Mouse (Mus musculus) gastrocnemius, postnatal 10 days (tissue): ENCODE data around the gene St6gal2. TPM values are rescaled to one million over a fixed set of nuclear protein-coding genes. Genes with fewer than 3 reads are reported as not detected.

Experiments used
- DNase-seq: peaks from one replicate; pipeline ENCODE4 v3.0.0; 2021; ENCODE audit warnings: mixed read lengths
- long read RNA-seq, 2 experiments: library from polyadenylated mRNA; stranded (forward); transcript quantifications; one replicate each; pipeline ENCODE4 v2.0.0; 2021
- total RNA-seq, 2 experiments: library from RNA; stranded (reverse); gene quantifications; 2 replicates each; pipeline ENCODE4 v1.2.3; 2021

Gene St6gal2
- under 1 TPM; 0.05 to 0.45 TPM for total RNA-seq
- long read RNA-seq, experiment 1 = 0 reads
- long read RNA-seq, experiment 2, partial matches to known transcripts = 0 of 1 reads
- long read RNA-seq, experiment 2, other reads (novel, unspliced or antisense) = 1 of 1 reads

DNA sequence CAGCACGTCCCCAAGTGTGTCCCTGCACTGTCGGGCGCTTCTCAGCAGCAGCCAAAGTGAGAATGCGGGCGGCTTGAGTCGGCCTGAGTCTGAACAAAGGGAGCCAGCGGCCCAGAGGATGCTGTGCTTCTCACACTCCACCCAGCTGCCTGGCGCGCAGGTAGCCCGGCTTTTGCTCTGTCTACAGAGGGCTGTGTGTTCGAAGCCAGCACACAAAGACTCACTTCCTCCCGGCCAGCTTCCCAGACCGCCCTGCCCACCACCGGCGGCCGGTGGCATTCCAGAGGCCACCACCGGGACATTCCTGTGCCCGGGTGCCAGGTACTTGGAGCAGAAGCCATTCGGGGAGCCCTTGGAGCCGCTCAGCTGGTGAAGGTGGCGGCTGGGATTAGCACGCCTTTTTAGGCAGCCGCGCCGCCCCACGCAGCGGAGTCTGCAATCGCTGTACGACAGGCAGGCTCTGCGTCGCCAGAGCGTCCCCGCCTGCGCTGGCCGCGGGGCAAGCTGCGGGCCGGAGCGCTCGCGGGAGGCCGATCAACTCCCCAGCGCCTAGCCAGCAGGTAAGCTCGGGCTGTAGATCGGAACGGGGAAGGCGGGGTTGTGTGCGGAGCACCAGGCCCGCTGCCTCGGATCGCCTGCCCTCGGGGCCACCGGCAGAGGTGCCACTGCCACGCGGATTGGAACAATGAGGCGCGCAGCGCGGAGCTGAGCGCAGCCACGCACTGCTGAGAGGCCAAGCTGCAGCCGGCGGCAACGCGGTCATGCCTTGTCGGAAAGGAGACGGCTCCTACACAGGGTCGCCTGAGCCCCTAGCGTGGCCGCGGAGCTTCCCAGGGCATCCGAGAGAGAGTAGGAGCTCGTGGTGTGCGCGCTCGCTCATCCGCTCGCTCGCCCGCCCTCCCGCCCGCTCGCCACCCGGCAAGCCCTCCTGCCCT, at the start of gene St6gal2:
TSS of gene St6gal2 (plus strand) at position 133 of the 935 bp plus-strand sequence.
- DNase-seq = no peak

DNA sequence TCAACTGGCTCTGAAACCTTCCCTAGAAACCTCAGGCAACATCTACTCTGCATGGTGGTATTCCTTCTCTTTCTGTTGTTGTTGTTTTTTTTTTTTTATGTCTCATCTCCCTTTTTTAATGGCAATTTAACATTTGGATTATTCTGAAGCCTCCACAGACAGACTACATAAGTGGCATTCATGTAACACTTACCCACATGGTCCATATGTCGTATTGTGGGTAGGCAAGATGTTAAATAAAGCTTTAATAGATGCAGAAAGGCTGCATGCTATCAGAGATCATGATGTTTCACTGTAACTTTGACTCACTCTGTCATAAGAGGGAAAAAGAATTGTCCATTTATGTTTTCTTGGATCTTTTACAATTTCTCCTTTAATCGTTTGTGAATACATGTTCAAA, 39.1 kb upstream of the St6gal2 start:
- DNase-seq = no peak

- no peak for DNase-seq
Observed at GRCm38 (mm10) chr17:55416519-55416918, 28.7 kb upstream of the St6gal2 start.

DNA sequence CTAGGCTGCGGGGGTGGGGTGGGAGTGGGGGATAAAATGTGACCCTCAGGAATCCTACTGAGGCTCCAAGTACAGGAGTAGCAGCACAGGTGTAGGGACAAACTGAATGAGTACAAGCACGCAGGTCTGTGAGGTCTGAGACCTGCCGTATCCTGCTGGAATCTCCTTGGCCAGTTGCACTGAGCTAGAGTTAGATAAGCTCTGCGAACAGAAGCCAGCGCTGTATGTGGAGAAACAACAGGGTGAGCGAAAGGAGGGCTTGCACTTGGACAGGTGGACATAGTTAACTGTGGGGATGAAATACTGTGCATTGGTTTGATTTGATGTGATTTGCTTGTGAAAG, 974 bp downstream of the St6gal2 start:
- DNase-seq = no peak

- DNase-seq = no peak
Observed at GRCm38 (mm10) chr17:55446698-55447097, 1.5 kb downstream of the St6gal2 start.

GRCm38 (mm10) chr17:55450943-55451342, 5.8 kb downstream of the St6gal2 start:
- DNase-seq = no peak

GRCm38 (mm10) chr17:55454487-55454886, 9.3 kb downstream of the St6gal2 start:
- no peak for DNase-seq

GRCm38 (mm10) chr17:55460187-55460586, 15.0 kb downstream of the St6gal2 start:
- DNase-seq = no peak

DNA sequence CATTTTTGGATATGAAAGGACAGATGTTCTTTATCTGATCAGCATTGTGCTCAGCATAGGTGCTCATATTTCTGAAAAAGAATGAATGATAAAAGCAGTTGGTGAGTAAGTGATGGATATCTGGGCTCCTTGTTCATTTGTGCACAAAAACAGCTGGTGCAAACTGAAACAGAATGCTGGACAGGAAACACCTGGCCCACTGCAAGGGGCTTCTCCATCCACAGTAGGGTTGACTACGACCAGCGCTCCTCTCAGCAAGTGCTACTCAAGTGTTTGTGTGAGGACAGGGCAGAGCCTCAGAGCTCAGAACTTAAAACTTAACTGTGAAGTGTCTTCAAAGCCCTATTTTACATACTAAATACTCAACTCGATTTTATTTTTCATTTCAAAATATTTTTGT, 22.4 kb downstream of the St6gal2 start:
- DNase-seq = no peak

DNA sequence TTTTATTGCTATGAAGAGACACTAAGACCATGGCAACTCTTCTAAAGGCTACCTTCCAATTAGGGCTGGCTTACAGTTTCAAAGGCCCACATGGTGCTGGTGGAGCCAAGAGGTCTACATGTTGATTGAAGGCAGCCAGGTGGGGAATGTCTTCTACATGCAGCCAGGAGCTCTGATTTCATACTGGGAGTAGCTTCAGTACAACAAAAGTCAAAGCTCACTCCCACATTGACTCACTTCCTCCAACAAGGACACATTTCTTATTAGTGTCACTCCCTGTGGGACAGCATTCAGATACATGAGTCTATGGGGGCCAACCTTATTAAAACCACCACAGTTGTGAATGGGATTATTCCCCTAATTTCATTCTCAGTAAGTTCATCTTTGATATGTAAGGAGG, 23.8 kb downstream of the St6gal2 start:
- DNase-seq = no peak

GRCm38 (mm10) chr17:55475974-55476373, 30.8 kb downstream of the St6gal2 start:
- DNase-seq = no peak

GRCm38 (mm10) chr17:55477361-55477760, 32.2 kb downstream of the St6gal2 start:
- DNase-seq = no peak

GRCm38 (mm10) chr17:55479367-55479766, 34.2 kb downstream of the St6gal2 start:
- no peak for DNase-seq

- DNase-seq = no peak
Observed at GRCm38 (mm10) chr17:55484108-55484870, 39.1 kb downstream of the St6gal2 start.

DNA sequence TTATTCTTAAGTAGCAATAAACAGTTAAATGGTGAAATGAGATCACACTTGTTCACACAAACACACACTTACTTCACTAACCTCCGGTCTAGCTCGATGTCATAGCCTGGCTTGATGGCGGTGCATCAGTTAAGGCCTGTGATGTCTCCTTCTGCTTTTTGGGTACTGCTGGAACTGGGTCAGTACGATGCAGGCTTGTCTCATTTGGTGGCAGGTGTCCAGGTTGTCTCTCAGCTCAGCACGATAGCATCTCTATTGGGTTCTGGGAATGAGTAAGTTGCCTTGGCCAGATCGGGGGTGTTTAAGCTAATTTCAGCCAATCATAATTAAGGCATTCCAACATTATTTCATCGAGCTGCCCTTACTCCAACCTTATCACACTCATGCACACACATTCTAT, 86.7 kb downstream of the St6gal2 start:
- DNase-seq = no peak

GRCm38 (mm10) chr17:55548476-55548875, 103.3 kb downstream of the St6gal2 start:
- no peak for DNase-seq

- no peak for DNase-seq
Observed at GRCm38 (mm10) chr17:55561774-55562173, 116.6 kb downstream of the St6gal2 start.

Other genes with a start within 250 kb of the St6gal2 start
- gene Vmn2r118, start 179.8 kb downstream of the St6gal2 start, total RNA-seq = not detected